Mouse (Mus musculus) lung, postnatal 0 days (tissue): Measurements from ENCODE around the gene Micu2.

Experiments
- CTCF ChIP-seq: IDR thresholded peaks from 2 replicates; pipeline ENCODE4 v1.5.1; 2016; ENCODE audit warnings: antibody characterized with exemption, mild to moderate bottlenecking
- EP300 ChIP-seq: IDR thresholded peaks from 2 replicates; pipeline ENCODE4 v1.6.1; 2016; ENCODE audit warnings: antibody characterized with exemption, mild to moderate bottlenecking, control low read depth

GRCm38 (mm10) chr14:57908431-57908830, 90.6 kb downstream of the Micu2 start:
- TF ChIP-seq CTCF (no peak), EP300 (no peak; the same call in 1 of the 2 replicates)
